Mouse (Mus musculus): ENCODE results near the gene Trap1. TPM values are rescaled to one million over a fixed set of nuclear protein-coding genes. Genes with fewer than 3 reads are reported as not detected.
"Not testable (repeated sequence)": the region's sequence is repeated elsewhere in the genome, so short reads cannot be mapped to it uniquely, and the experiment has no call there.

Gene Trap1
- polyA plus RNA-seq, 1 experiment from 2014 or later: 102 TPM

- not testable (repeated sequence) for H3K27me3 ChIP-seq; H3K4me1 ChIP-seq (replicated peaks); H3K9ac ChIP-seq; H3K27ac ChIP-seq; H3K4me3 ChIP-seq; H3K36me3 ChIP-seq; H3K9me3 ChIP-seq (replicated peaks); H3K4me2 ChIP-seq; ATAC-seq (replicated peaks; ENCODE audit: insufficient number of reproducible peaks, insufficient read depth, low FRiP score, low read depth)
- WGBS: 73% methylated on average over 6 of the region's 6 CpGs
Observed at GRCm38 (mm10) chr16:4017466-4017865, 60.2 kb downstream of the Trap1 start.

DNA sequence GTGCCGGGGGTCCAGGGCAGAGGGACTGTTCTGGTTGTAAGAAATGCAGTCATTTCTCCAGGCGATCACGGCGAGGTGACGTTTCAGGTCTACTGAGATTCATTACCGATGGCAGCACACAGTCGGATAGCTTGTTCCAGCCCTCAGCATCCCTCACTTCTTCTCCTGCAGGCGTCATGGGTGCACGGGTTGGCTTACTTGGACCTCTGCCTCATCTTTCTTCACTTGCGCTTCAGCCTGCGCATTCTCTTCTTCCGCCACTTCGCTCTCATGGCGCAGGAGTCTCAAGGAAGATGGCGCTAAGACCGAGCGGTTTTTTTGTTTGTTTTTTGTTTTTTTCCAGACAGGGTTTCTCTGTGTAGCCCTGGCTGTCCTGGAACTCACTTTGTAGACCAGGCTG is 60.8 kb downstream of the Trap1 start:
- not testable (repeated sequence) for H3K9me3 ChIP-seq (replicated peaks); H3K9ac ChIP-seq; H3K27ac ChIP-seq; H3K4me2 ChIP-seq; H3K27me3 ChIP-seq; H3K4me3 ChIP-seq; ATAC-seq (replicated peaks; ENCODE audit: insufficient number of reproducible peaks, insufficient read depth, low FRiP score, low read depth); H3K4me1 ChIP-seq (replicated peaks); H3K36me3 ChIP-seq
- 74% methylated on average over 17 of the region's 17 CpGs for WGBS

DNA sequence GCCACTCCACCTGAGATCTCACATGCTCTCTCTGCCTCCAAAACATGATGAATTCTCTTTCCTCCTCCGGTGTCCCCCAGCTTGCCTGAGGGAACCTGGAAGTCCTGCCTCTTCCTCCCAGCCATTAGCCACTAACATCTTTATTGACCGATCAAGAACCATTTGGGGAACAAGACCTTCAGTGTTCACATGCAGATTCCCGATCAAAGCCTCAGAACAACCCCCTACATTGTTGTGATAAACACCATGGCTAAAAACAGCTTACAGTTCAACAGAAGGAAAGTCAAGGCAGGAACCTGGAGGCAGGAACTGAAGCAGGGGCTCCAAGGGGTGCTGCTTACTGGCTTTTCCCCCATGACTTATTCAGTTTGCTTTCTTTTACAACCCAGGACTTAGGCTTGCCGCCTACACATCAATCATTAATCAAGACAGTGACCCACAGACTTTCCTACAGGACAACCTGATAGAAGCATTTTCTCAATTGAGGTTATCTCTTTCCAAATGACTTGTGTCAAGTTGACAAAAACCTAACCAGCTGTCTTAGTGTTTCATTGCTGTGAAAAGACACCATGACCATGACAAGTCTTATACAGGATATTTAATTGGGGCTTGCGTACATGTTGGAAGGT is 63.5 kb downstream of the Trap1 start:
- H3K9me3 ChIP-seq (replicated peaks): no peaks in the 10 kb centered on the region
- no peaks in the 10 kb centered on the region for H3K4me1 ChIP-seq (replicated peaks)
- WGBS: 71% methylated on average over 5 of the region's 5 CpGs
- no peak overlapping the region for H3K27ac ChIP-seq
- no peak overlapping the region for H3K4me3 ChIP-seq
- ATAC-seq (replicated peaks; ENCODE audit: insufficient number of reproducible peaks, insufficient read depth, low FRiP score, low read depth): no peak
- H3K36me3 ChIP-seq: no peaks in the 10 kb centered on the region
- no peak overlapping the region for H3K4me2 ChIP-seq
- H3K9ac ChIP-seq: no peak overlapping the region
- H3K27me3 ChIP-seq: no peaks in the 10 kb centered on the region

DNA sequence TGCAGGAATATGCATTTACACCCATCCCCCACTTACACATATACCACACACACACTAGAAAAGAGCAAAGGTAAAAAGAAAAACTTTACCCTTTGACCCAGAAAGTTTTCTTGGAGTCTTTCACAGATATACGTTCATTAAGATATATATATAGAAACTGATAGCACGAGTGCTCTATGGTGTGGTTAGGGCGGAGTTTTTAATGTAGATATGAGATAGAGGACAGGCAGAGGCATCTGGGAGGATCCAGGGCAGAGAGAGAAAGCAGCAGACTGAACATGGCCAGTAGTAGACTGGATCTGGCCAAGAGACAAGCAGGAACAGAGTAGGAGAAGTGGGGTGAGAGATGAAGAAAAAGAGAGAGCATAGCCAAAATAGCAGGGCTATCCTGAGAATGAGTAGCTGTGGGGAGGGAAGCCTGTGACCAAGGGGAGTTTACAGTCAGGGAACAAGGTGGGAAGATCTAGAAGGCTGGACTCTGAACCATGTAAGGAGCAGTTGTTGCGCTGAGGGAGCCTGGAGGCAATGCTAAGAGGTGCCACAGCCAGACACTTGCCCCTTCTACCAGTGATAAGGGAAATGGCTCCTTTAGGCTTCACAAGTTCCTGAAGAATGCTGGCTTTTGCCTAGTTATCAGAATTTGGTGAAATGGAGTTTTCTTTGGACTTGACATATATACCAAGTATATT is 64.6 kb downstream of the Trap1 start:
- H3K4me1 ChIP-seq (replicated peaks): no peaks in the 10 kb centered on the region
- WGBS: 41% methylated on average over 4 of the region's 4 CpGs
- H3K9me3 ChIP-seq (replicated peaks): no peaks in the 10 kb centered on the region
- ATAC-seq (replicated peaks; ENCODE audit: insufficient number of reproducible peaks, insufficient read depth, low FRiP score, low read depth): no peak
- H3K4me3 ChIP-seq: no peak overlapping the region
- H3K27ac ChIP-seq: no peak overlapping the region
- H3K36me3 ChIP-seq: no peaks in the 10 kb centered on the region
- H3K9ac ChIP-seq: no peak overlapping the region
- H3K4me2 ChIP-seq: no peak overlapping the region
- no peaks in the 10 kb centered on the region for H3K27me3 ChIP-seq

DNA sequence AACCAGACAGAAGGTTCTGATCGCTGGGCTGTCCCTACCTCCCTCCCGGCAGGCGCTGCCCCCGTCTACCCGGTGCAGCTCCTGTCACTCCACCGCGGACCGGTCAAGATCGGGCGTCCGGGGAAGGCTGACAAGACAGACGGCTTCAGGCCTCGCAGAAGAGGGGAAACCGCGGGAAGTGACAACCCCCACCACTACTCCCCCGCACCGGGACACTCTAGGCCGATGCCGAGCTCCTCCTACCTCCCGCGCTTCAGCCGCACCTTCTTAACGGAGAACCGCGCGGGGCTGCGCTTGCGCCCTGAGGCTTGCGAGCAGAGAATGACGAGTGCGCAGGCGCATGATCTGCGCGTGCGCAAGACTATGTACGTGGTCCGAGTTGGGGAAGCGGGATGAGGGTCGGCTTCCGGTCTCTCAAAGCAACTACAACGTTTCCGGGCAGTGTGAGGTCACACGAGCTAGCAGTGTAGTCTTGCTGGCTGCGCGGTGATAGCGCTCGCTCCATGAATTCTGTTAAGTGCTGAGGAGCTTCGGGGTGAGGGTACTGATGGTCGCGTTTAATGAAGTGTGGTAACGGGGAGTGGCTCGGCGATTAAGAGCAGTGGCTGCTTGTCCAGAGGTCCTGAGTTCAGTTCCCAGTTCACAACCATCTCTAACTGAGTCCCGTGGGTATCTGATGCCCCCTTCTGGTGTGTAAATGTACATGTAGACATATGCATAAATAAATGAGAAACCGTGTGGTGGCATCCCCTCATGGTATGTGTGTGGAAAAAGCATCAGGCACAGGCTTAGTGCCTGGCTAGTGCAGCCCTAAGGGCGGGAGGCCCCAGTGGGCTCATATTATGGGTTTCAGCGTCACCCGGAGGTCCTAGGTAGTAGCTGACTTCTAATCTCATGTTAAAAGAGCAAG is 73.9 kb downstream of the Trap1 start, which contains the start of gene Slx4:
Gene Slx4 (minus strand): TSS at position 282 of the 910 bp plus-strand sequence.
- Histone ChIP-seq H3K36me3 (peaks cover 22% of the 10 kb centered on the region), H3K4me2 (peak within 1 kb of the TSS; percentile 93), H3K27me3 (no peaks in the 10 kb centered on the region), H3K9ac (peak within 1 kb of the TSS; percentile 93), H3K27ac (peak within 1 kb of the TSS; percentile 88), H3K9me3 (replicated peaks) (no peaks in the 10 kb centered on the region), H3K4me1 (replicated peaks) (peaks cover 17% of the 10 kb centered on the region), H3K4me3 (peak within 1 kb of the TSS; percentile 88)
- peak; percentile 99 for ATAC-seq (replicated peaks; ENCODE audit: insufficient number of reproducible peaks, insufficient read depth, low FRiP score, low read depth)
- whole genome bisulfite sequencing: 1% methylated on average over 57 of the region's 58 CpGs

Small RNAs within 50 kb of the gene (microRNA-seq; reads per million reads assigned to microRNA genes)
- gene Gm23413: not detected

Other genes starting within 250 kb of the Trap1 start
- gene Olfr15, start 246.9 kb downstream of the Trap1 start, polyA plus RNA-seq (2015; fragmentation: Nextera tagmentation; extraction: Ambion mirVana): not detected in 2 replicates
- 0.71 and 0.77 TPM in 2 replicates for gene Zfp174, start 230.6 kb downstream of the Trap1 start, polyA plus RNA-seq (2015; fragmentation: Nextera tagmentation; extraction: Ambion mirVana)
- gene Naa60, start 205.5 kb downstream of the Trap1 start, polyA plus RNA-seq (2015; fragmentation: Nextera tagmentation; extraction: Ambion mirVana): 29.6 and 40.6 TPM in 2 replicates
- gene Zfp597, start 193.3 kb downstream of the Trap1 start, polyA plus RNA-seq (2015; fragmentation: Nextera tagmentation; extraction: Ambion mirVana): 5.3 and 5.4 TPM in 2 replicates
- gene Gm20695, start 193.2 kb downstream of the Trap1 start, polyA plus RNA-seq (2015; fragmentation: Nextera tagmentation; extraction: Ambion mirVana): 0.58 and 0.93 TPM in 2 replicates
- gene 1700037C18Rik, start 169.1 kb downstream of the Trap1 start, polyA plus RNA-seq (2015; fragmentation: Nextera tagmentation; extraction: Ambion mirVana): 7.7 and 8.5 TPM in 2 replicates
- 14.2 and 15.6 TPM in 2 replicates for gene Cluap1, start 169.0 kb downstream of the Trap1 start, polyA plus RNA-seq (2015; fragmentation: Nextera tagmentation; extraction: Ambion mirVana)
- gene Nlrc3, start 101.2 kb downstream of the Trap1 start, polyA plus RNA-seq (2015; fragmentation: Nextera tagmentation; extraction: Ambion mirVana): 1.3 and 2.2 TPM in 2 replicates
- 8.3 and 10.6 TPM in 2 replicates for gene Slx4, start 74.1 kb downstream of the Trap1 start, polyA plus RNA-seq (2015; fragmentation: Nextera tagmentation; extraction: Ambion mirVana)
- gene Dnase1, start 40.9 kb downstream of the Trap1 start, polyA plus RNA-seq (2015; fragmentation: Nextera tagmentation; extraction: Ambion mirVana): 2.5 and 3.7 TPM in 2 replicates
- 19.6 and 21.6 TPM in 2 replicates for gene Crebbp, start 136.2 kb upstream of the Trap1 start, polyA plus RNA-seq (2015; fragmentation: Nextera tagmentation; extraction: Ambion mirVana)